Mouse (Mus musculus): ENCODE data around the gene Krt19. TPM values are rescaled to one million over a fixed set of nuclear protein-coding genes. Genes with fewer than 3 reads are reported as not detected.

Krt19 gene
- not detected for polyA plus RNA-seq (2017; shearing (Covaris generic))

DNA sequence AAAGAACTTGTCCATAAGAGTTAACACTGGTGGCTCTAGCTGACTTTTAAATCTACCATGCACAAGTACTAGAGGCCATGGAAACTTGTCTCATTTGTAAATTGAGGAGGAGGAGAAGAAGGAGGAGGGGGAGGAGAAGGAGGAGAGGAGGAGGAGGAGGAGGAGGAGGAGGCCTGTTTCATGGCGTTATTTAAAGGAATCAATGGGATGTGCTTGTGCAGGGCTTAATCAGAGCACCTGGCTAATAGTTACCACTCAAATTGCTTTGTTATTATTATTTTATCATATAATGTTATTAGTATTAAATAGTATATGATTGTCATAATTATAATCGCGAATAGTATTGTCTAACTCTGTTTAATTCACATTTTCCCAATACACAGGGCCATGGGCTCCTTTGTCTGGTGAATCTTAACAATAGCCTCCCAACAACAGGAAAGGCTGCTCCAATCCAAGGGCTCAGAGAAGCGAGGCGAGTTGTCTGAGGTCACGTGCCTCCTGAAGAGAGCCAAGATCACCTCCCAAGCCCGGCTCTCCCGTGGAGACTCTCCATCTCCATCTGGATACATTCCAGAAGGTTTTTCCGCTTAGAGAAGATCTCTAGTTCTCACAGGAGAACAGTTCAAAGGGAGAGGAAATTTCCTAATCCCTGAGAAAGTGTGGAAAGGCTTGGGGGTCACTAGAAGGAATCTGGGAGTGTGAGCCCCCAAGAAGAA lies at the start of gene Krt19:
Gene Krt19 (minus strand): TSS at position 51 of the 716 bp plus-strand sequence.
- no peak for ATAC-seq

- ATAC-seq: no peak
These were observed 44.5 kb upstream of the Krt19 start, which contains the start of gene Krt9 for GRCm38 (mm10) chr11:100192992-100193391. Gene Krt9 (minus strand): TSS chr11:100193246.

- no peak for ATAC-seq
These were observed 43.4 kb upstream of the Krt19 start for GRCm38 (mm10) chr11:100191820-100192219.

GRCm38 (mm10) chr11:100186736-100187135 lies 38.3 kb upstream of the Krt19 start:
- no peak for ATAC-seq

GRCm38 (mm10) chr11:100181725-100182124 lies 33.3 kb upstream of the Krt19 start:
- no peak for ATAC-seq

GRCm38 (mm10) chr11:100179260-100179659 lies 30.8 kb upstream of the Krt19 start:
- ATAC-seq: no peak

DNA sequence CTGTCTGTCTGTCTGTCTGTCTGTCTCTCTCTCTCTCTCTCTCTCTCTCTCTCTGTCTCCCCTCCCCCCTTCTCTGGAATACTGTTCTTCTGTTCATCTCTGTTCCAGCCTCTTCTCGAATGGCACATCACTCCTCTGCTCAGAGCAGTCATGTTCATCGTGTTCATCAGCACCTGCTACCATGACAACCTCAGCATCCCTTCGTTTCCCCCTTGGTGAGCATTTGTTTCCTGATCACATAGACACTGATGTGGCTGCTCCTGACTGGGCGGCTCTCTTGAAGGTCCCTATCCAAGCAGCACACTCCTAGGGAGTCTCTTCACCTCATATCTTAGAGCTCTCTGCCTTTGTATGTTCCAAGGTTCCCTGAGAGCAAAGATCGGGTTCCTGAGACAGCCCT lies 29.8 kb upstream of the Krt19 start:
- no peak for ATAC-seq

DNA sequence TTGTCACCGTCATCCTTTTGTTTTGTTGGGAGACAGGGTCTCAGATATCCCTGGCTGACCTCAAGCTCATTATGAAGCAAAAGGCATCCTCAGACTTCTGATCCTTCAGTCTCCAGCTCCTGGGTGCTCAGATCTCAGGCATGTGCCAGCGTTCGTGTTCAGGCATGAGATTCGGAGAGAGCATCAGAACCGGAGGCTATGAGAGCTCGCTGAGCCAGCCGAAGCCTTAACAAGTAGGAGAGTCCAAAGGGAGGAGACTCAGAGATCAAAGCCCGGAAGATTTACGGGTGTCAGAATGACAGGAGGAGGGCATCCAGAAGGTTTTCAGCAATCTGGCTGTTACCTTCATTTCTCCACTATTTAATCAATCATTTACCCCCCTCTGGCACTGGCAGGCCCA lies 28.3 kb upstream of the Krt19 start:
- no peak for ATAC-seq

- no peak for ATAC-seq
These were observed 20.6 kb upstream of the Krt19 start for GRCm38 (mm10) chr11:100168765-100169762.

GRCm38 (mm10) chr11:100168071-100168470 lies 19.6 kb upstream of the Krt19 start:
- no peak for ATAC-seq

- no peak for ATAC-seq
These were observed 15.9 kb upstream of the Krt19 start for GRCm38 (mm10) chr11:100164392-100164791.

- ATAC-seq: no peak
These were observed 9.5 kb upstream of the Krt19 start for GRCm38 (mm10) chr11:100157908-100158477.

DNA sequence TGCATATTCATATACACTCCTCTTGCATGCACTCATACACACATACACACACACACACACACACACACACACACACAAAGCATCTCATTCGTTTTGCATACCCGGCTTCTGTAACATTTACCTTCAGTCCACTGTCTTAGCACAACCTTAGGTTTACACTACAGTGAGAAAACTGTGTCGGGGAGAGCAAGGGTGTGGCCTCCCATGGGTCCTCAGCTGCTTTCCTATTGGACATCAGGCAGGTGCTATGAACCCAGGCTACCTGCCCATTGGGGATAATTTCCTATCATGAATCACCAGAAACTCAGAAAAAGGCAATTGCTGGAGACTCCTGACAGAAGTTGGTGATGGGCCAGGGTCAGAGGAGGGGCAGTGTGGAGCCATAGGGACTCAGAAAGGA lies 8.9 kb upstream of the Krt19 start:
- no peak for ATAC-seq

- no peak for ATAC-seq
These were observed 7.2 kb upstream of the Krt19 start for GRCm38 (mm10) chr11:100155497-100156255.

- ATAC-seq: no peak
These were observed 705 bp downstream of the Krt19 start for GRCm38 (mm10) chr11:100147566-100148353.

GRCm38 (mm10) chr11:100145858-100146560 lies 2.5 kb downstream of the Krt19 start:
- no peak for ATAC-seq

- no peak for ATAC-seq
These were observed 3.4 kb downstream of the Krt19 start for GRCm38 (mm10) chr11:100145104-100145503.

GRCm38 (mm10) chr11:100140966-100141365 lies 7.5 kb downstream of the Krt19 start:
- no peak for ATAC-seq

- ATAC-seq: no peak
These were observed 9.1 kb downstream of the Krt19 start for GRCm38 (mm10) chr11:100139391-100139790.

- ATAC-seq: no peak
These were observed 9.7 kb downstream of the Krt19 start for GRCm38 (mm10) chr11:100138809-100139208.

DNA sequence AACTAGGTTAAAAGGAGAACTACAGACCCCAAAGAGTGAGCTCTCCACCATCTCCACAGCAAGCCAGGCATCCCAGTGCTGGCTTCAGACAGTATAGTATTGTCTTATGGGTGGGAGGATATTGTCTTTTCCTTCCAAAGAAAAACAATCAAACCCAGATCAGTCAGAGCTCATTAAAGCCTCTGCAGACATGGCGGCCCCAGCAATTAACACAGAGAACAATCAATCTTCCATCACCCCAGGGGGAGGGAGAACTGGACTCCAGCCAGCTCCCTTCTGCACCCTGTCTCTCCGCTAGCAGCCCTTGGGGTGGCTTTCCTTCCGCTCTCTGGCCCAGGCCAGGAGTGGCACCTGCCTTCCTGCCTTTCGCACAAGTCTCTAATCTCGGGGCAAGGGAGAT lies 10.8 kb downstream of the Krt19 start:
- ATAC-seq: no peak

All from CD4-positive, CD25-positive, alpha-beta regulatory T cell, adult 4 months (primary cell).